Mouse (Mus musculus) cerebellum, postnatal 10 days (tissue): ENCODE results near the gene Ppp4r3b.

ENCODE experiments used
- DNase-seq, 2 experiments: peaks; one replicate each; pipeline ENCODE4 v3.0.0; 2021; ENCODE audit warnings: mixed read lengths in 2 of 2

The Ppp4r3b gene

GRCm38 (mm10) chr11:29172563-29173124, at the start of gene Ppp4r3b:
Gene Ppp4r3b (plus strand): TSS chr11:29172890.
- DNase-seq: peak; percentile 96 to 99

- DNase-seq: peak in 1 of 2 experiments; percentile 11
These were observed 42.8 kb upstream of the Ppp4r3b start for GRCm38 (mm10) chr11:29129862-29130384.

GRCm38 (mm10) chr11:29130385-29131355, 42.0 kb upstream of the Ppp4r3b start, which contains the start of gene Pnpt1:
Gene Pnpt1 (plus strand): TSS chr11:29130744.
- peak; percentile 93 to 95 for DNase-seq

GRCm38 (mm10) chr11:29140671-29141070, 32.0 kb upstream of the Ppp4r3b start:
- no peak for DNase-seq

GRCm38 (mm10) chr11:29148901-29149300, 23.8 kb upstream of the Ppp4r3b start:
- DNase-seq: no peak

DNA sequence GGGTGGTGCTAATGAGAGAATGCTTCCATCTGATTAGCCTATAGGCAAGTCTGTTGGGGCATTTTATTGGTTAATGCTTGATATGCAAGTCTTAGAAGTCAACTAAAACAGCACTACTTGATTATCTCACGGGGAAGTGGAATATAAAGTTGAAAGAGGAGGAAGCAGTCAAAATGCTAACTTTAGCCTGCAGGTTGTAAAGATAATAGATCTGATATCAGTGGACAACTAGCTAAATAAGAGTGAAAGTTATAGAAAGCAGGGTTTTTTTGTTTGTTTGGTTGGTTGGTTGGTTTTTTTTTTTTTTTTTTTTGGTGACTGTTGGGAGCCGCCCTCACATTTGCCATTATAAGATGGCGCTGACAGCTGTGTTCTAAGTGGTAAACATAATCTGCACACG, 9.1 kb upstream of the Ppp4r3b start:
- no peak for DNase-seq

DNA sequence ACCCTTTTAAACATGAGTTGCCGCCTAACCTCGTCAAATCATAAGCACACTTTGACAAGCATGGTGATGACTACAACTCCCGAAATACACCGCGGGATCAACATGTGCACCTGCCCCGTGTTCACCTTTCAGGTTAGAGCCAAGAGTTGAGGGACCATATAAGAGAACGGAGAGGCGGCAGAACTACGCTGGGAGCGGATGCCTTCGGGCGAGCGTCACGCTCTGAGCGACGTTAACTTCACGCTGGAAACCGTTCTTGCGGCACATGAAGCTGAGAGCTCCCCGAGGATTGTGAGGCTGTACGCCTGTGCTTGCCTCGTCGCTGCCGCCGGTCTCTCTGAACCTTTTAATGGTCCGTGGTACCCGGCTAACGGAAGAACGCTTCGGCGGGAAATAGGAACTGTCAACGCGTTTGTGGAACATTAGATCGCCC, 715 bp upstream of the Ppp4r3b start:
- DNase-seq: peak; percentile 70 to 71

DNA sequence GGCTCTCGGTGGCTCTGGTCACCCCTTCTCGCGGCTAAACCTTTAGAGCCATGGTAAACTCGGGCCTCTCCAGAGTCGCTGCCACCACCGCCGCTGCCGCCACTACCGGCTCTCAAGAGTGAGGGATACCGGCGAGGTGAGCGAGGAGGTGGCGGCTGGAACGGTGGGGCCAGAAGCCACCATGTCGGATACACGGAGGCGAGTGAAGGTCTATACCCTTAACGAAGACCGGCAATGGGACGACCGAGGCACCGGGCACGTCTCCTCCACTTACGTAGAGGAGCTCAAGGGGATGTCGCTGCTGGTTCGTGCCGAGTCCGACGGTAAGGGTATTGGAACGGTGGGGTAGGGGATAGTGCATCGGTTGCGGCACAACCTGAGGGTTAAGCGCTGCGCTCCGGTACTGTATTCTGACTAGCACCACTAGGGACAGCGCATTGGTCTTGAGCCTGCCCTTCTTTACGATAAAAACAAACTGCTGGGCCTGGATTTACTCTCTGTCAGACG, 488 bp downstream of the Ppp4r3b start:
- DNase-seq: peak; percentile 67 to 79

- no peak for DNase-seq
These were observed 1.2 kb downstream of the Ppp4r3b start for GRCm38 (mm10) chr11:29173706-29174436.

DNA sequence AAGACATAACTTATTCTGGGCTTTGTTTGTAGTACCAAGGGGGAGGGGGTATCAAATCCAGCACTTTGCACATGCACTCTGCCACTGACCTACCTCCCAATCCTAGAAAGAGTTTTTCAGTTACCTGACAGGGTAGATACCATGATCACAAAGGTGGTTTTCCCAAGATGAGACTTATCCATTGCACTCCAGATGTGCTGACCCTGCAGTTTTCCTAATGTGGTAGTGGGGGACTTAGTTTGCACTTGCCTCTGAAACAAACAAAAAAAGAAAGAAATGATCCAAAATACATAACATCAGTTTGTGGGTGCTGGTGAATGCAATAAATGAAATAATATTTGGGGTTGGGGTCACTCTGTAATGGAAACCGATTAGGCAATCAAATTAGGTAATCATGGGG, 6.6 kb downstream of the Ppp4r3b start:
- DNase-seq: no peak

- DNase-seq: peak; percentile 80 to 83
These were observed 8.0 kb downstream of the Ppp4r3b start for GRCm38 (mm10) chr11:29180657-29181056.

DNA sequence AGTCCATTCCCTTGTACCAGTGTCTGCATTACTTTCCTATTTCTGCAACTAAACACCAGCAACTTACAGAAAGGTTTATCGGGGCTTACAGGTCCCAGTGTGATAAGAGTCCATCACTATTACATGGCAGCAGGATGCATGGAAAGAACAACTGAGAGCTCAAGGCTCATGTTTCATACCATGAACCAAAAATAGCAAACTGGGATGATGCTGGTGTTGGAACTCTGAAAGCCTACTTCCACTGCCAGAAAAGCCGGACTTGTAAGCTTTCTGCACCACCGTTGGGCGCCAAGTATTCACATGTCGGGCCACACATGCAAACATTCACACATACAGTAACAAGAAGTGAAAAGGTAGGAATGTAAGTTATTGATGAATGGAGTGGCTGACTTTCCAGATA, 9.1 kb downstream of the Ppp4r3b start:
- no peak for DNase-seq

DNA sequence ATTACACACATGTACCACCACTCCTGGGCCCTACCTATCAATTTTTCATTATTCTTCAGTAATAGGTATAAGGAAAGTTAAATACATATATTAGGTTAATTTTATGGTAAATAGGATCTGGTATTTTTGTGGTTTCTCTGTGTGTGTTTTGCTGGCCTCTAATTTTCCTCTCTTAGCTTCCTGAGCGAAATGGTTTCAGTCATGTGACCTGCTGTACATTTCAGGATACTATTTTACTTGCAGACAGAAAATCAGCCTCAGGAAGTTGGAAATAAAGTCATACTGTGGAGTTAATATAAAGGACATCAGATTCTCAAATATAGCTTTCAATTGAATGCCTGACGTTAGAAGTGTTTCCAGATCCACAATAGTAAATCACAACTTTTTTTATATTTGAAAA, 16.3 kb downstream of the Ppp4r3b start:
- no peak for DNase-seq

- no peak for DNase-seq
These were observed 31.0 kb downstream of the Ppp4r3b start for GRCm38 (mm10) chr11:29203653-29204052.

- DNase-seq: no peak
These were observed 37.1 kb downstream of the Ppp4r3b start for GRCm38 (mm10) chr11:29209774-29210173.

GRCm38 (mm10) chr11:29216196-29216595, 43.5 kb downstream of the Ppp4r3b start:
- DNase-seq: no peak

DNA sequence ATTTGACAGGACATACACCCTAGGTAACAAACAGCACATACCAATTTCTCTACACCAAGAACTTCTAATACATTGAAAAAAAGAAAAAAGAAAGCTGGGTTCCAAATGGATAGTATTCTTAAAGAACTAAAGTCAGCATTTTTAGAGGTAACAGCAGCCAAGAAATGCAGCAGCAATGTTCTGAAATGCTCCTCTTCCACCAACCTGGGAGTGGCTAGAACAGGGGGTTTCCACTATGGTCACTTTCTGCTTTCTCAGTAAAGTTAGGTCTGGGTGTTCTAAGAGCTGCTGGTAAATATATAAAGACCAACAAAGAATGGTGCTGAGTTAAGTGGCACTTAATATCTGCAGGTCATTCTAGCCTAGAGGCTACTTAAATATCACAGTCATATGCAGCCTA, 46.4 kb downstream of the Ppp4r3b start:
- DNase-seq: no peak

DNA sequence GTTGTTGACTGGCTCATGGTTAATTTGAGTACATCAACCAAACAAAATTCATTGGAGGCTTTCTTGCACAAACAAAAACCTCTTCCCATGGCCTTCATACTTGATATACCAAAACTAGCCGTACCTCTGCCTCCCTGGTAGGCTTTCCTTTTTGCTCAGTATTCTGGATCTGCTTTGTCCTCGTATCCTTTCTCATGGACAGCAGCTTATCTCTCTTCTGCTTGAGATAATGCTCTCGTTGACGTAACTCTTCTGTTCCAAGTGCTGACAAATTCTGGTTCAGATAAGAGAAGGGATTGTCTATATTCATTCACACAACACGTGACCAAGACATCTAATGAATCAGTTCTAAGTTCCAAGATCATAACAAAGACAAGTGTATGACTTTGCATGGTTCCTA, 49.6 kb downstream of the Ppp4r3b start:
- no peak for DNase-seq

DNA sequence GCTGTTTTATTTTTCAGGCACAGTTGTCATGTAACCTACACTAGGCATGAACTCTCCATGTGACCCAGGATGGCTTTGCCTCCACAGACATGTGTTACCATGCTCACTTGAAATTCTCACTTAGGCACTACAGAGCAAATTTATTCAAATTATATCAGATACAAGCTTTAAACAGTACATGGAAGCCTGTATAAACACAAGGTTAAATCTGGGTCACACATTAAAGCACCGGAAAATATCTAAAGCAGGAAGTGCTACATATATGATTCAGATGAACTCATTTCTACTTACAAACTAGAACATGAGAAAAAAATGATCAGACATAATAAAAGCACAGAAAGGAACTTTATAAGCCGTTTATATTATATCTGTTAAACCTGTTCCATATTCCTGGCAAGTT, 52.1 kb downstream of the Ppp4r3b start:
- no peak for DNase-seq

DNA sequence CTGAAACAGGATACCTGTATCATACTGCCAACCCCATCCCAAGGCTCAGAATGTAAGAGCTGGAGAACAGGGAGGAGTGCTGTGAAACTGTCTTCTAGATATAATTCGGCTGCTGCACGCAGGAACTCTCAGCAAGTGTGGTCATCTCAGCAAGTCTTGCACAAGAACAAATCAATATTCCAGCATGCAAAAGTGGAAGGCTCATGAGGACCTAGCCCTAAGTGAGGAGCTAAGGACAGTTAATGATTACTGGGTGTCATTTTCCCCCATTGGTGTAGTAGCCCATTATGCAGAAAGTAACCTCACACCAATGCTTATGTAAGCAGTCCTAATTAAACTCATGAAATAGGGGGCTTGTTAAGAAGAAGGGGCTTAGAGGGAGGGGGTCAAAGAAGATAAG, 56.3 kb downstream of the Ppp4r3b start:
- DNase-seq: no peak

DNA sequence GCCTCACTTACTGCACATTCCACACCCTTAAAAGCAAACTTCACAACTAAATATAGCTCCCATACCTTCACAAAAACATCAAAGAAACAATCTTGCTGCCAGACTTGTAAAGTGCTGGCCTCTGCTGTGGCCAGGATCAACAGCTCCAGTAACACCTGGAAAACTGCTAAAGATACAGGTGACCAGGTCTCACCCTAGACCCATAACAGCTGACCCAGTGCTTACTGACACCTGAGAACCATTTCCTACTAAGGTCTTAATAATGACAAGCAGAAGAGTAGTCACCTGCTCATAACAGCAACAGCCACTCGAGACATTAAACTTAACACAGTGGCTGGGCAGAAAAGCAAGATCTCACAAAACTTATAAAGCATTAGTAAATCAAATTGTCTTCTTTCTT, 60.9 kb downstream of the Ppp4r3b start:
- DNase-seq: no peak

DNA sequence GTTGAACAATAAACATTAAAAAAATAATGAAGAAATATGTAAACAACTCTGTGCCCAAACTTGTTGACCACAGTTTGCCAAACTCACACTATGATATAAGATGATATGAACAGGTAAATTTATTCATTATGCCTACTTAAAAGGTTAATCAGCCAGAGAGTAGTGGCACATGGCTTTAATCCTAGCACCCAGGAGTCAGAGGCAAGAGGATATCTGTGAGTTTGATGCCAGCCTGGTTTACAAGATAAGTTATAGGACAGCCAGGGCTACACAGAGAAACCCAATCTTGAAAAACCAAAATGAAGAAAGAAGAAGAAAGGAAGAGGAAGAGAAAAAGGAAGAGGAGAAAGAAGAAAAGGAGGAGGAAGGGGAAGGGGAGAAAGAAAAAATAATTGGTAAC, 64.7 kb downstream of the Ppp4r3b start:
- no peak for DNase-seq

- DNase-seq: no peak
These were observed 65.4 kb downstream of the Ppp4r3b start for GRCm38 (mm10) chr11:29238047-29238446.
